Mouse (Mus musculus): ENCODE results near the gene Fam178b. TPM values are rescaled to one million over a fixed set of nuclear protein-coding genes. Genes with fewer than 3 reads are reported as not detected.
"Not testable (repeated sequence)": the region's sequence is repeated elsewhere in the genome, so short reads cannot be mapped to it uniquely, and the experiment has no call there.

Gene Fam178b
- total and polyA plus RNA-seq, 3 experiments: not detected

- H3K36me3 ChIP-seq (replicated peaks): peaks cover 92% of the 10 kb centered on the region
- DNase-seq (ENCODE audit: low spot score) (no peak), ATAC-seq (ENCODE audit: extremely low read depth, insufficient number of reproducible peaks, low FRiP score, poor library complexity, severe bottlenecking) (no peak)
- H3K27me3 ChIP-seq (ENCODE audit: insufficient read depth, low read length): no peaks in the 10 kb centered on the region
- no peak for TF ChIP-seq GATA2 (IDR thresholded peaks at IDR 0.05; ENCODE audit: borderline replicate concordance, low read depth, low read length)
- TF ChIP-seq GATA1 (IDR thresholded peaks at IDR 0.05; ENCODE audit: borderline replicate concordance, low read length): no peak
- no peak for TF ChIP-seq CTCF (IDR thresholded peaks at IDR 0.05; ENCODE audit: low read depth, low read length)
- no peak for TF ChIP-seq POLR2AphosphoS5 (IDR thresholded peaks at IDR 0.05; ENCODE audit: insufficient replicate concordance, low read depth, low read length)
- no peak for TF ChIP-seq TAL1 (conservative IDR thresholded peaks at IDR 0.05; ENCODE audit: low read depth, low read length)
- peaks cover 8% of the 10 kb centered on the region for H3K4me1 ChIP-seq (ENCODE audit: insufficient read depth, low read depth, low read length)
- H3K4me3 ChIP-seq (ENCODE audit: low read depth, low read length): no peak within 1 kb of the TSS
- no peaks in the 10 kb centered on the region for H3K9me3 ChIP-seq (replicated peaks)
Observed at GRCm38 (mm10) chr1:36539186-36539585, 143.8 kb downstream of the Fam178b start, which contains the start of gene Gm42417. Gm42417 (minus strand) TSS chr1:36539429.

GRCm38 (mm10) chr1:36538727-36539126 lies 144.3 kb downstream of the Fam178b start:
- Histone ChIP-seq H3K9me3 (replicated peaks) (no peaks in the 10 kb centered on the region), H3K4me1 (ENCODE audit: insufficient read depth, low read depth, low read length) (peaks cover 6% of the 10 kb centered on the region), H3K27me3 (ENCODE audit: insufficient read depth, low read length) (no peaks in the 10 kb centered on the region), H3K4me3 (ENCODE audit: low read depth, low read length) (no peak overlapping the region), H3K36me3 (replicated peaks) (peaks cover 91% of the 10 kb centered on the region)
- TF ChIP-seq CTCF (IDR thresholded peaks at IDR 0.05; ENCODE audit: low read depth, low read length) (no peak), TAL1 (conservative IDR thresholded peaks at IDR 0.05; ENCODE audit: low read depth, low read length) (no peak), GATA2 (IDR thresholded peaks at IDR 0.05; ENCODE audit: borderline replicate concordance, low read depth, low read length) (no peak), GATA1 (IDR thresholded peaks at IDR 0.05; ENCODE audit: borderline replicate concordance, low read length) (no peak), POLR2AphosphoS5 (IDR thresholded peaks at IDR 0.05; ENCODE audit: insufficient replicate concordance, low read depth, low read length) (no peak)
- DNase-seq (ENCODE audit: low spot score): no peak
- no peak for ATAC-seq (ENCODE audit: extremely low read depth, insufficient number of reproducible peaks, low FRiP score, poor library complexity, severe bottlenecking)

- not testable (repeated sequence) for H3K4me3 ChIP-seq (ENCODE audit: low read depth, low read length); H3K9me3 ChIP-seq (replicated peaks); ATAC-seq (ENCODE audit: extremely low read depth, insufficient number of reproducible peaks, low FRiP score, poor library complexity, severe bottlenecking); H3K27me3 ChIP-seq (ENCODE audit: insufficient read depth, low read length); DNase-seq (ENCODE audit: low spot score)
- H3K4me1 ChIP-seq (ENCODE audit: insufficient read depth, low read depth, low read length): peaks cover 15% of the 10 kb centered on the region
- peaks cover 90% of the 10 kb centered on the region for H3K36me3 ChIP-seq (replicated peaks)
Observed at GRCm38 (mm10) chr1:36536783-36537182, 146.2 kb downstream of the Fam178b start, which contains the start of gene Ankrd23. Ankrd23 (minus strand) TSS chr1:36536883.

- H3K4me1 ChIP-seq (ENCODE audit: insufficient read depth, low read depth, low read length): peaks cover 19% of the 10 kb centered on the region
- TF ChIP-seq POLR2AphosphoS5 (IDR thresholded peaks at IDR 0.05; ENCODE audit: insufficient replicate concordance, low read depth, low read length) (no peak), CTCF (IDR thresholded peaks at IDR 0.05; ENCODE audit: low read depth, low read length) (no peak), GATA2 (IDR thresholded peaks at IDR 0.05; ENCODE audit: borderline replicate concordance, low read depth, low read length) (no peak), GATA1 (IDR thresholded peaks at IDR 0.05; ENCODE audit: borderline replicate concordance, low read length) (no peak), TAL1 (conservative IDR thresholded peaks at IDR 0.05; ENCODE audit: low read depth, low read length) (no peak)
- ATAC-seq (ENCODE audit: extremely low read depth, insufficient number of reproducible peaks, low FRiP score, poor library complexity, severe bottlenecking): no peak
- no peaks in the 10 kb centered on the region for H3K9me3 ChIP-seq (replicated peaks)
- H3K36me3 ChIP-seq (replicated peaks): peaks cover 90% of the 10 kb centered on the region
- H3K27me3 ChIP-seq (ENCODE audit: insufficient read depth, low read length): no peaks in the 10 kb centered on the region
- H3K4me3 ChIP-seq (ENCODE audit: low read depth, low read length): no peak overlapping the region
- no peak for DNase-seq (ENCODE audit: low spot score)
Observed at GRCm38 (mm10) chr1:36536397-36536728, 146.6 kb downstream of the Fam178b start.

- Histone ChIP-seq H3K4me1 (ENCODE audit: insufficient read depth, low read depth, low read length) (peaks cover 20% of the 10 kb centered on the region), H3K4me3 (ENCODE audit: low read depth, low read length) (no peak overlapping the region), H3K27me3 (ENCODE audit: insufficient read depth, low read length) (no peaks in the 10 kb centered on the region; the same call in 1 of the 2 replicates), H3K36me3 (replicated peaks) (peaks cover 91% of the 10 kb centered on the region), H3K9me3 (replicated peaks) (no peaks in the 10 kb centered on the region)
- no peak for DNase-seq (ENCODE audit: low spot score)
- TF ChIP-seq TAL1 (conservative IDR thresholded peaks at IDR 0.05; ENCODE audit: low read depth, low read length) (no peak), POLR2AphosphoS5 (IDR thresholded peaks at IDR 0.05; ENCODE audit: insufficient replicate concordance, low read depth, low read length) (no peak), GATA2 (IDR thresholded peaks at IDR 0.05; ENCODE audit: borderline replicate concordance, low read depth, low read length) (no peak), GATA1 (IDR thresholded peaks at IDR 0.05; ENCODE audit: borderline replicate concordance, low read length) (no peak), CTCF (IDR thresholded peaks at IDR 0.05; ENCODE audit: low read depth, low read length) (no peak)
- ATAC-seq (ENCODE audit: extremely low read depth, insufficient number of reproducible peaks, low FRiP score, poor library complexity, severe bottlenecking): no peak
Observed at GRCm38 (mm10) chr1:36535477-36536396, 147.2 kb downstream of the Fam178b start.

GRCm38 (mm10) chr1:36534595-36535058 lies 148.4 kb downstream of the Fam178b start:
- Histone ChIP-seq H3K4me3 (ENCODE audit: low read depth, low read length) (no peak overlapping the region), H3K4me1 (ENCODE audit: insufficient read depth, low read depth, low read length) (peaks cover 20% of the 10 kb centered on the region), H3K9me3 (replicated peaks) (no peaks in the 10 kb centered on the region), H3K27me3 (ENCODE audit: insufficient read depth, low read length) (no peaks in the 10 kb centered on the region; the same call in 1 of the 2 replicates), H3K36me3 (replicated peaks) (peaks cover 91% of the 10 kb centered on the region)
- ATAC-seq (ENCODE audit: extremely low read depth, insufficient number of reproducible peaks, low FRiP score, poor library complexity, severe bottlenecking) (no peak), DNase-seq (ENCODE audit: low spot score) (no peak)
- no peak for TF ChIP-seq GATA1 (IDR thresholded peaks at IDR 0.05; ENCODE audit: borderline replicate concordance, low read length)
- TF ChIP-seq CTCF (IDR thresholded peaks at IDR 0.05; ENCODE audit: low read depth, low read length): no peak
- TF ChIP-seq GATA2 (IDR thresholded peaks at IDR 0.05; ENCODE audit: borderline replicate concordance, low read depth, low read length): no peak
- TF ChIP-seq POLR2AphosphoS5 (IDR thresholded peaks at IDR 0.05; ENCODE audit: insufficient replicate concordance, low read depth, low read length): no peak
- no peak for TF ChIP-seq TAL1 (conservative IDR thresholded peaks at IDR 0.05; ENCODE audit: low read depth, low read length)

Measured in G1E (cell line).